Mouse (Mus musculus) heart, adult 8-10 months (tissue): ENCODE measurements around the gene Calm3. TPM values are rescaled to one million over a fixed set of nuclear protein-coding genes. Genes with fewer than 3 reads are reported as not detected.

Experiments used
- DNase-seq: peaks from one replicate; pipeline ENCODE4 v3.0.0; 2022; ENCODE audit warnings: low spot score
- total RNA-seq, 4 experiments: library from RNA; stranded (reverse); gene quantifications; 2 replicates each; pipeline ENCODE4 v1.2.4; 2022

Gene Calm3
- total RNA-seq, 4 experiments from 2014 or later = 153 to 208 (median 191) TPM

GRCm38 (mm10) chr7:16915461-16916340 lies 8.2 kb downstream of the Calm3 start:
- no peak for DNase-seq

GRCm38 (mm10) chr7:16914453-16915343 lies 9.2 kb downstream of the Calm3 start:
- DNase-seq = no peak

GRCm38 (mm10) chr7:16913806-16914452 lies 10.0 kb downstream of the Calm3 start:
- peak; percentile 79 for DNase-seq

GRCm38 (mm10) chr7:16912360-16912759 lies 11.6 kb downstream of the Calm3 start:
- DNase-seq = peak; percentile 54

- DNase-seq = no peak
Measured at GRCm38 (mm10) chr7:16911904-16912303, 12.0 kb downstream of the Calm3 start.

GRCm38 (mm10) chr7:16909909-16910308 lies 14.0 kb downstream of the Calm3 start:
- DNase-seq = no peak

- DNase-seq = no peak
Measured at GRCm38 (mm10) chr7:16908859-16909258, 15.1 kb downstream of the Calm3 start.

GRCm38 (mm10) chr7:16908367-16908766 lies 15.5 kb downstream of the Calm3 start:
- DNase-seq = no peak

GRCm38 (mm10) chr7:16907842-16908241 lies 16.1 kb downstream of the Calm3 start:
- no peak for DNase-seq

GRCm38 (mm10) chr7:16906889-16907559 lies 16.9 kb downstream of the Calm3 start:
- no peak for DNase-seq

GRCm38 (mm10) chr7:16906281-16906680 lies 17.6 kb downstream of the Calm3 start, which contains the start of gene Ptgir:
Gene Ptgir (plus strand): TSS chr7:16906490.
- DNase-seq = peak; percentile 74

GRCm38 (mm10) chr7:16905491-16906021 lies 18.4 kb downstream of the Calm3 start:
- DNase-seq = peak; percentile 63

- no peak for DNase-seq
Measured at GRCm38 (mm10) chr7:16904120-16904675, 19.7 kb downstream of the Calm3 start.

- DNase-seq = no peak
Measured at GRCm38 (mm10) chr7:16903439-16903955, 20.4 kb downstream of the Calm3 start.

GRCm38 (mm10) chr7:16900526-16900925 lies 23.4 kb downstream of the Calm3 start:
- DNase-seq = no peak

- no peak for DNase-seq
Measured at GRCm38 (mm10) chr7:16895511-16895910, 28.4 kb downstream of the Calm3 start.

GRCm38 (mm10) chr7:16895000-16895399 lies 28.9 kb downstream of the Calm3 start:
- DNase-seq = peak; percentile 71

- no peak for DNase-seq
Measured at GRCm38 (mm10) chr7:16894279-16894678, 29.6 kb downstream of the Calm3 start.

- no peak for DNase-seq
Measured at GRCm38 (mm10) chr7:16893612-16894011, 30.3 kb downstream of the Calm3 start.

- no peak for DNase-seq
Measured at GRCm38 (mm10) chr7:16892352-16892730, 31.6 kb downstream of the Calm3 start.
